Mouse (Mus musculus): ENCODE measurements around the gene Klrg1.

DNA sequence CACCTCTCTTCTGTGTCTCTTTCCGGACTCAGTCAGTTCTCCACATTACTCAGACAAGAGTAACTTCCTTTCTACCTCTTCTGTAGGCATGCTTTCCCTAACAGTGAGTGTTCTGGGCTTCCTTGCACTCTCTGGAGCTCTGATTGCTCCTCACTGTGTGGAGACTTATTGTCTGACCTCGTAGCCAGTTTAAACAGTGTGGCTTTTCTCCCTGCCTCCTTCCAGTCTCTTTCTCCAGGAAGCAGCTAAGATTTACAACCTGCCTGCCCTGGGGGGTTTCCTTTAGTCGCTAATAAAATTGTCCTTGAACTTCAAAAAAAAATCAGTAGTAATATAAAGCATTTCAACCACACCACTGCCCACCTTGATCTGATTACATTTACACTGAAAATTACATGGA is 7.6 kb upstream of the Klrg1 start:
- TF ChIP-seq CTCF (IDR thresholded peaks at IDR 0.05) (no peak), EP300 (IDR thresholded peaks at IDR 0.05; ENCODE audit: insufficient read depth, low read depth, low read length) (no peak), POLR2A (IDR thresholded peaks at IDR 0.05; ENCODE audit: insufficient read depth, low read depth, low read length) (no peak)
